In the genomic region with DNA sequence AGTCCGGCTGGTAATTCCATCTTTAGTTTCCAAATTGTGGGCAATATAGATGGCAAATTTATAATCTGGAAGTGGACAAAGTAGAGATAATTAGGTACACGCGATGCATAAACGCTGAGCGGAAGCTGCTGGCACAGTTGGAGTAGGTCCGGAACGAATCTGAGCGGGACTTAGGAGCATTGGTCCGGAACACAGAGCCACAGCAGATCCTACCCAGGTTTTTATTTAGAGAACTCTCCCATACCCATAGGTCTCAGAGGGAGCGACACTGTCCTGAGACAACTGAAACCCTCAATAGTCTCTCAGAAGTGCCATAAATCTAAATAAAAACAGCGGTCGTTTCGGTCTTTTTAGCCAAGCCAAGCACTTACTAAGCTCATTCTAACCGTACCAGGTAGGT, we compare ENCODE assay signal across 8 mouse cellular contexts. TPM values are rescaled to one million over a fixed set of nuclear protein-coding genes. Genes with fewer than 3 reads are reported as not detected.
DNase-seq lines count a peak whose midpoint lies in the region; ATAC-seq lines count a peak whose summit lies in the region.

No protein-coding gene starts in this region.

- peak; percentile 36; the same call in 1 of the 2 replicates for ATAC-seq in granulocyte monocyte progenitor cell, adult 5-6 weeks (replicated peaks; ENCODE audit: poor library complexity, severe bottlenecking)
- peak; percentile 27; the same call in 1 of the 2 replicates for ATAC-seq in limb, embryonic 12.5 days (ENCODE audit: insufficient number of reproducible peaks, insufficient read depth, low FRiP score, low TSS enrichment, low read depth)
- ATAC-seq in midbrain, embryonic 13.5 days = peak; percentile 80

- H3K4me2 ChIP-seq in limb, embryonic 12.5 days = peak overlapping the region; percentile 69
- peak overlapping the region; percentile 69 for H3K4me2 ChIP-seq in midbrain, embryonic 13.5 days (replicated peaks)

- H3K9me3 ChIP-seq in limb, embryonic 12.5 days = no peaks in the 10 kb centered on the region
- H3K9me3 ChIP-seq in midbrain, embryonic 13.5 days = no peaks in the 10 kb centered on the region

- H3K4me3 ChIP-seq in limb, embryonic 12.5 days (replicated peaks) = peak overlapping the region; percentile 89
- H3K4me3 ChIP-seq in midbrain, embryonic 13.5 days (replicated peaks) = peak overlapping the region; percentile 88

- peaks cover 24% of the 10 kb centered on the region for H3K36me3 ChIP-seq in limb, embryonic 12.5 days
- H3K36me3 ChIP-seq in midbrain, embryonic 13.5 days = peaks cover 25% of the 10 kb centered on the region

- no peaks in the 10 kb centered on the region for H3K27me3 ChIP-seq in limb, embryonic 12.5 days
- H3K27me3 ChIP-seq in midbrain, embryonic 13.5 days = no peaks in the 10 kb centered on the region

- WGBS in limb, embryonic 12.5 days = 15% methylated on average over 14 of the region's 14 CpGs
- 10% methylated on average over 14 of the region's 14 CpGs for WGBS in midbrain, embryonic 13.5 days

- DNase-seq in adrenal gland, postnatal 10 days = peak; percentile 35
- no peak for DNase-seq in adrenal gland, postnatal 4 days (ENCODE audit: low spot score in 2 of 2)
- peak; percentile 43 for DNase-seq in thymus, postnatal 4 days
- no peak for DNase-seq in thymus, postnatal 25 days
- DNase-seq in gastrocnemius, postnatal 36 days = no peak

- H3K27ac ChIP-seq in limb, embryonic 12.5 days = peak overlapping the region; percentile 81
- peak overlapping the region; percentile 78 for H3K27ac ChIP-seq in midbrain, embryonic 13.5 days

- peaks cover 4% of the 10 kb centered on the region for H3K4me1 ChIP-seq in limb, embryonic 12.5 days (replicated peaks)
- peaks cover 42% of the 10 kb centered on the region for H3K4me1 ChIP-seq in midbrain, embryonic 13.5 days (replicated peaks)

- intact Hi-C loops in gastrocnemius, postnatal 36 days (cut with DNase I) = no loop called here

- H3K9ac ChIP-seq in limb, embryonic 12.5 days (replicated peaks) = peak overlapping the region; percentile 58
- peak overlapping the region; percentile 85 for H3K9ac ChIP-seq in midbrain, embryonic 13.5 days (replicated peaks)

RNA-seq across cellular contexts. Expression of a gene that starts 0.5 kb away (rescaled TPM):
- 10 to 100 TPM; 15.5 to 18.9 TPM for total RNA-seq in adrenal gland, postnatal 10 days (2021)
- 10 to 100 TPM; 24.5 to 28.0 TPM for total RNA-seq in adrenal gland, postnatal 4 days (2021)
- total RNA-seq in granulocyte monocyte progenitor cell, adult 5-6 weeks (2014; fragmentation: Nextera tagmentation) = 11.4 and 14.1 TPM in 2 replicates
- total RNA-seq in granulocyte monocyte progenitor cell, adult 5-6 weeks (2017) = 17.2 and 18.1 TPM in 2 replicates
- 22.3 and 23.6 TPM in 2 replicates for polyA plus RNA-seq in limb, embryonic 12.5 days (2016; fragmentation: Nextera tagmentation; extraction: Ambion mirVana)
- polyA plus RNA-seq in midbrain, embryonic 13.5 days (2015; fragmentation: Nextera tagmentation; extraction: Ambion mirVana) = 20.6 and 22.8 TPM in 2 replicates
- total RNA-seq in gastrocnemius, postnatal 36 days (2021) = 1 to 10 TPM; 3.5 to 4.5 TPM

RNA-seq across cellular contexts. Expression of a gene that starts 26.4 kb away (rescaled TPM):
- 10 to 100 TPM; 15.2 to 19.0 TPM for total RNA-seq in adrenal gland, postnatal 10 days (2021)
- total RNA-seq in adrenal gland, postnatal 4 days (2021) = 10 to 100 TPM; 28.5 to 29.6 TPM
- total RNA-seq in granulocyte monocyte progenitor cell, adult 5-6 weeks (2014; fragmentation: Nextera tagmentation) = 74.8 and 105 TPM in 2 replicates
- total RNA-seq in granulocyte monocyte progenitor cell, adult 5-6 weeks (2017) = 32.2 and 49.3 TPM in 2 replicates
- polyA plus RNA-seq in limb, embryonic 12.5 days (2016; fragmentation: Nextera tagmentation; extraction: Ambion mirVana) = 64.2 and 72.3 TPM in 2 replicates
- polyA plus RNA-seq in midbrain, embryonic 13.5 days (2015; fragmentation: Nextera tagmentation; extraction: Ambion mirVana) = 27.9 and 31.9 TPM in 2 replicates
- 1 to 10 TPM; 5.0 to 5.1 TPM for total RNA-seq in gastrocnemius, postnatal 36 days (2021)

RNA-seq across cellular contexts. Expression of a gene that starts 40.5 kb away (rescaled TPM):
- total RNA-seq in adrenal gland, postnatal 10 days (2021) = 10 to 100 TPM; 23.6 to 29.0 TPM
- total RNA-seq in adrenal gland, postnatal 4 days (2021) = 10 to 100 TPM; 44.0 to 45.6 TPM
- total RNA-seq in granulocyte monocyte progenitor cell, adult 5-6 weeks (2014; fragmentation: Nextera tagmentation) = 23.0 and 24.4 TPM in 2 replicates
- 10.1 and 13.0 TPM in 2 replicates for total RNA-seq in granulocyte monocyte progenitor cell, adult 5-6 weeks (2017)
- polyA plus RNA-seq in limb, embryonic 12.5 days (2016; fragmentation: Nextera tagmentation; extraction: Ambion mirVana) = 64.3 and 64.7 TPM in 2 replicates
- polyA plus RNA-seq in midbrain, embryonic 13.5 days (2015; fragmentation: Nextera tagmentation; extraction: Ambion mirVana) = 35.0 and 37.0 TPM in 2 replicates
- 10 to 100 TPM; 10.7 to 11.4 TPM for total RNA-seq in gastrocnemius, postnatal 36 days (2021)

RNA-seq across cellular contexts. Expression of a gene that starts 40.6 kb away (rescaled TPM):
- 1 to 10 TPM in 1 of 2 experiments, under 1 TPM in 1; 0.33 to 1.1 TPM for total RNA-seq in adrenal gland, postnatal 10 days (2021)
- total RNA-seq in adrenal gland, postnatal 4 days (2021) = 1 to 10 TPM; 2.1 to 2.2 TPM
- total RNA-seq in granulocyte monocyte progenitor cell, adult 5-6 weeks (2014; fragmentation: Nextera tagmentation) = not detected in 2 replicates
- not detected in 2 replicates for total RNA-seq in granulocyte monocyte progenitor cell, adult 5-6 weeks (2017)
- 0.60 and 0.64 TPM in 2 replicates for polyA plus RNA-seq in limb, embryonic 12.5 days (2016; fragmentation: Nextera tagmentation; extraction: Ambion mirVana)
- polyA plus RNA-seq in midbrain, embryonic 13.5 days (2015; fragmentation: Nextera tagmentation; extraction: Ambion mirVana) = 1.6 and 2.7 TPM in 2 replicates
- total RNA-seq in gastrocnemius, postnatal 36 days (2021) = not detected

Comparison
In these comparisons a context has a peak if more than half of its experiments do, and no peak if none do; other contexts are left out.
1. DNase-seq: peak in adrenal gland, postnatal 10 days (single experiment) and thymus, postnatal 4 days (single experiment); none in adrenal gland, postnatal 4 days (0 of 2), thymus, postnatal 25 days (single experiment) and gastrocnemius, postnatal 36 days (0 of 2).
2. ATAC-seq: peak in every context shown above with its lines; median percentile 80 in midbrain, embryonic 13.5 days; 36 in granulocyte monocyte progenitor cell, adult 5-6 weeks; 27 in limb, embryonic 12.5 days.